Mouse (Mus musculus): ENCODE data around the gene Abr.

Abr gene

GRCm38 (mm10) chr11:76569436-76569835 is 52.7 kb downstream of the Abr start:
- no peak for DNase-seq (ENCODE audit: low spot score in 2 of 2)

GRCm38 (mm10) chr11:76566081-76566480 is 56.0 kb downstream of the Abr start:
- no peak for DNase-seq (ENCODE audit: low spot score in 2 of 2)

GRCm38 (mm10) chr11:76562584-76562983 is 59.5 kb downstream of the Abr start:
- DNase-seq (ENCODE audit: low spot score in 2 of 2): no peak

- DNase-seq (ENCODE audit: low spot score in 2 of 2): no peak
Measured at GRCm38 (mm10) chr11:76562165-76562564, 59.9 kb downstream of the Abr start.

DNA sequence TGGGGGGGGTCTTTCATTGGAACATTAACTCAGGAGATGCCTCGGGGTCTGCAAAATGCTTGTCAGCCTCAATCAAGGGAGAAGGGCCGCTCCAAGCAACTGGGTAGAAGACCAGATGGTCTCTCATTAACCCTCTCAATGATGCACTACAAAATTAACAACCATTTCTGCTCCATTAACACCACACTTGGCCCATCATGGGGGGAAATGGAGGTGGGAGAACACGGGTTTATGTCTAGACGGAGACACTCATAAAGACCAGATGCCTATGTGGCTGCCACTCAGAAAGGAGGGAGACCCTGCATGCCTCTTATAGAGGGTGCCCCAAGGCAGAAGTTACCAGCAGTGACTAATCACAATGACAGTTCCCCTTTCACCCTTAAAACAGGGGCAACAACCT is 64.3 kb downstream of the Abr start:
- DNase-seq (ENCODE audit: low spot score in 2 of 2): no peak

GRCm38 (mm10) chr11:76548153-76548721 is 73.9 kb downstream of the Abr start:
- DNase-seq (ENCODE audit: low spot score in 2 of 2): no peak

DNA sequence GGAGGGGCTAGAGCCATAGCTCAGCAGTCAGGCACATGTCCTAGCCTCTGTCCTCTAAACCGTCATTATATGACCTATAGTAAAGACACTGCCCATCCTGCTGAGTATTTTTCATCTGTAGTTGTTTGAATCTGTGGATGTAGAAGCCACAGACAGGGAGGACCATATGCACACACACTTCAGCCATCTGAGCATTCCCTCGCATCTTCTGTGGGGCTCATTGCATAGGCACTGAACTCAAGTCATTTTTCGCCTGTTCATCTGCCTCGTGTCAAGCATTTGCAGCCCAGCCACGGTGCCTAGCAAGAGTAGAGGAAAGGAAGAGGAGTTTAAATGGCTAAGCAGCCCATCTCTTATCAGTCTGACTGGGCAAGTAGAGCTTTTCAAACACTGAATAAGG is 74.7 kb downstream of the Abr start:
- no peak for DNase-seq (ENCODE audit: low spot score in 2 of 2)

DNA sequence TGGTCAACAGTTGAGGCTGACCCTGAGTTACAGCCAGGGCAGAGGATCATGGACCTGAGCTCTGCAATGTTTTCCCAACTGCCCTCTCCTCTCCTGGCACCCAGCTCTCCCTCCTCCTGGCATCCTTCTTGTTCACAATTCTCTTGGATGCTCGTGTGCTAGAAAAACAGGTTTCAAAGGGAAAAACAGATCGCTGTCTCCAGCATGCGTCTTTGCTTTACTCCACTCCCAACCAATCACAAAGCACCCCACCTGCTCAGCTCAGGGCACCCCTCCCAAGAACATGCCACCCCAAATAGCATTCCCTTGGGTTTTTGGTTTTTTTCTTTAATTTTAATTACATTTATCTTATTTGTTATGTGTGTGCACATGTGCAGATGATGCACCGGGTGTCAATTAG is 75.7 kb downstream of the Abr start:
- DNase-seq (ENCODE audit: low spot score in 2 of 2): no peak

DNA sequence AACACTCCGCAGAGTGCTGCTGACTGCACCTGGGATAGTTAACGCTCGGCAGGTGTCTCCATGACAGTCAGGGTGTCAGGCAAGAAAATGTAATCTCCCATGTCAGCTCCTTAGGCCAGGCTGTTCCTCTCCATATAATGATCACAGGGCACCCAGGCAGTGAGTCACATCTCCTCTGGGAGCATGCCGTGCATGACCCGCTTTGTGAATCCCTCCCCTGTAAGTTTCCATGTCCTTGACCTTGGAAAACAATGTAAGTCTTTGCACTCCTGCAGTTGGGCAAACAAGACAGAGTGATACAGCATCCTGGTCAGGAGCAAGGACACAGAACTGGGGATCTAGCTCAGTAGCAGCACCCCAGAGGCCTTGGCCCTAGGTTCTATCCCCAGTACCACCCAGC is 78.8 kb downstream of the Abr start:
- DNase-seq (ENCODE audit: low spot score in 2 of 2): no peak

- DNase-seq (ENCODE audit: low spot score in 2 of 2): peak in 1 of 2 experiments; percentile 80
Measured at GRCm38 (mm10) chr11:76540973-76541372, 81.1 kb downstream of the Abr start.

DNA sequence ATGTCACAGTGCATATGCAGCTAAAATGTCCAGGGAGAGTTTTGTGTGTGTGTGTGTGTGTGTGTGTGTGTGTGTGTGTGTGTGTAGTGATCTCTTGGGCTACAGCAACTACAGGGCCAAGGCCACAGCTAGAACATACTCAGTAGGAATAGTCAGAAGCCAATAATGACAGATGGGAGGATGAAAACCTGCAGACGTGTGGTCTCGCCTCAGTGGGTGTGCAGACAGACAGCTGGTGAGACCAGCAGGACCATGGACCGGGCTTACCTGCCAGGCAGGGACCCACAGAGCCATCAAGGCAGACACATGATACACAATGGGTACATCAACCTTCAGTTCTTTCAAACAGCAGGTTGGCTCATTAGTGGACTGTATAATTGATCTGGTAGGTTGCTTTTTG is 84.7 kb downstream of the Abr start:
- no peak for DNase-seq (ENCODE audit: low spot score in 2 of 2)

DNA sequence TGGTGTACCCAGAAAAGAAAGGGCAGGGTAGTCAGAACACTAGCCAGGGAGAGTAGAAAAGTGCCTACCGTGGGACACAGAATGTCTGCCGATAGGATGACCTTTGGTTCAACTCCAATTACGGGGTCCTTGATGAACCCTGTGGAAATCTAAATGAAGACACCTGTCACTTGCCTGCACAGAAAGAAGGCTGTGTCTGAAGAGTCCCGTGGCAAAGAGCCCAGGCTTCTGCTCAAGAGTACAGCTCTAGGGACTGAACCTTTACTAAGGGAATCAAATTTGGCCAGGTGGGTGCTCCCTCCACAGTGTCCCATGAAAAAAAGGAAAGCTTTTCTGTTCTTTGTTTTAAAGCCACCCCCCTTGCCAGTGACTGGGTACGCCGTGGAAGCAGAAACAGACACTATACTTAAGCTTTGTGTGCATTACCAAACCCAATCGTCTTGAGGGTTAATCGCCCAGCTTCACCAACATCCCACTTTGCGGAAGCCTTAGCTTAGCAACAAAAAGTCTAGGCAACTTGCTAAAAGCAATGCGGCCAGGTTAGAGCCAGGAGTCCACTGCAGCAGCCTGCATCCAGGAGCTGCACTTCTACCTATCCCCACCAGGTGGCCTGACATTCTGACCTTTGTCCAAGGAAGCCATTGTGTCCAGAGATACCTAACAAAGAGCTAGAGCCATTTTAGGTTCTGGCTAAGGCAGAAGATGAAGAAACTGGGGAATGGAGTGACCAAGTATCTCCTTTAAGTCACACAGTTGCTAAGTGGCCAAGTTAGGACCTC is 85.3 kb downstream of the Abr start:
- DNase-seq (ENCODE audit: low spot score in 2 of 2): no peak

GRCm38 (mm10) chr11:76532001-76532400 is 90.1 kb downstream of the Abr start:
- DNase-seq (ENCODE audit: low spot score in 2 of 2): no peak

DNA sequence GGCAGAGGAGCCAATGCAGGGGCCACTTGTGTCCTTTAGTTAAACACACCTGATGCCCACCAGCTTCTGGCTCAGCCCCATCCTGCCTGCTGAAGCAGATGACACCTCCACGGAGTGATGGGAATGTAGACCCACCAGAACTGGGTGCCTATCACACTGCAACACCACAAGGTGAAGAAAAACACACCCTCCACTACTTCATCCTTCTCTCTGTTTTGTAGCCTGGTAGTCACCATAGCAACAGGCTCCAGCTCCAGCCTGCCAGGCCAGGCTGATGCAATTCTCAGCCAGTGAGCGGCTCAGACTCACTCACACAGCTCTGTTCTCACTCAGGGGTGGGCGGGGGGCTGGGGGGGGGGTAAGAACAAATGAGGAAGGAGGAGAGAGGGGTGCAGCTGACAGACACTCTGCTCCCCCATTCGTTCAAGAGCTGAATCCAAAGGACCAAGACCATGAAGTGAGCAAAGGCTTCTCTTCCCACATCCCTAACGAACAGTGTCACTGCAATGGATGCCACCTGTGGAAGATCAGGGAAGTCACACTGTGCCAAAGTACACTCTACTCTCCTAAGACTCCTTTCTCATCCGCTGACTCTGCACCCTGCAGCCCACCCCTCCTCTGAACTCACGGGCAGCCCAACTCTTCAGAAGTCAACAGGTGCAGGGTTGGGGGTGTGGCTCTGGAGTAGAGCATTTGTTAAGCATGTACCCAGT is 91.0 kb downstream of the Abr start:
- no peak for DNase-seq (ENCODE audit: low spot score in 2 of 2)

DNA sequence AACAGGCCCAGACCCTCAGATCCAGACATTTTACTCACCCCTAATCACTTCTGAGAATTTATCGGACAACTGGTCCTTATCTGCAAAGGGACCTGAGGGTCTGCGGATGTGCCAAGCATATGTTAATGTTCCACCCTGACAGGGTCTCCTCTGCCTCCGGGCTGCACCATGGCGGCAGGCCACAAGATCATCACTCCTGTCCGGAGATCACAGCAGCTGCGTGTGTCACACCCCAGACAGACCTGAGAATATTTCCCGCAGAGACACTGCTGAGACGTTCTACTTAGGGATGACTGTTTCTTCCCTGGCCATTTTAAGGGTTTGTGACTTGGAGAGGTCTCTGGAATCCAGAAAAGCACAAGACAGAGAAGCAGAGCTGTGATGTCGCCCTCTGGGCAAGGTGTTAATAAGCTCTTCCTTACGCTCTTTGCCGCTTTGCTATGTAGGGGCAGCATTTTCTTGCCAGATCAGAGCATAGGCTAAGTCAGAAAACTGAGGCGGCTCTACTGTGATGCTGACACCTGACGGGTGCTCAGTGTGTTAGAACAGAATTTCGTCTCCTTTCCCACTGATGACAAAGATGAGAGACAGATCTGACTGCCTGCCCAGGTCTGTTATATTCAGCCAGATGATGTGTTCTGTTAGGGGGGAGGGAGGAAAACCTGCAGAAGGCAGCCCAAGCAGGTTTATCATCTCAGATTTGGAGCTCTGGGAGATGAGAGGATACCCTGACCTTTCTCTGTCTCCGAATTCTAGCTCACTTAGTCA is 91.8 kb downstream of the Abr start:
- DNase-seq (ENCODE audit: low spot score in 2 of 2): no peak

DNA sequence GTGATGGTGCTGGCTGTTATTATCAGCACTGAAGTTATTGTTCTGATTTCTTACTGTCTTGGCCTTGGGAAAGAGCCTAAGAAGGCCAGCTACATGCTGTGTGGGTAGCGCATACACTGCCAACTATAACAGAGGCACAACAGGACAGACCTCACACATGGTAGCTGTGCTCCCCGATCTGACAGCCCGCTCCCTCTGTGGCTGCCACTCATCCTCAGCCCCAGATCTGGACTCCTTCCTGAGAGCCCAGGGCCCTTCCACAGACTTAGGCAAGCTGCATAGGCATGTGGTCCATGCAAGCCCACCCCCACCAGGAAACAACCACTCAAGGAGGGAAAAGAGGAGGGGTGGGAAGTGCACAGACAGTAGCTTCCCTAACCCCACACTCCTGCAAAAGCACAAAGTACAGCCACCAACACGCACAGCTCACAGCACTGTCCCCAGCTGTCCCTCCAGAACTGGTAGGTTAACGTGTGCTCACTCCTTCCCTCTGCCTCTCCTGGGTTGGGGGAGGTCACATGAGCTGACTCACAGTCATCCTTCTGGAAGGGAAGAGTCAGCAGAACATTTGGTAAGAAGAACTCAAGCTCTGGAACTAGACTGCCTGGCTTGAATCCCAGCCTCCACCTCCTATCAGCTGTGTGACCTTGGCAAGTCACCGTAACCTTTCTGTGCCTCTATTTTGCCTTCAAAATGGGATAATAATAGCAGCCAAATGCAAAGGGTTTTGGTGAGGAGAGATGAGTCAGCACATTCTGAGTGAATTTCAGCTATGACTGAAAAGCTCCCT is 92.6 kb downstream of the Abr start:
- DNase-seq (ENCODE audit: low spot score in 2 of 2): no peak

- no peak for DNase-seq (ENCODE audit: low spot score in 2 of 2)
Measured at GRCm38 (mm10) chr11:76525646-76526351, 96.3 kb downstream of the Abr start.

DNA sequence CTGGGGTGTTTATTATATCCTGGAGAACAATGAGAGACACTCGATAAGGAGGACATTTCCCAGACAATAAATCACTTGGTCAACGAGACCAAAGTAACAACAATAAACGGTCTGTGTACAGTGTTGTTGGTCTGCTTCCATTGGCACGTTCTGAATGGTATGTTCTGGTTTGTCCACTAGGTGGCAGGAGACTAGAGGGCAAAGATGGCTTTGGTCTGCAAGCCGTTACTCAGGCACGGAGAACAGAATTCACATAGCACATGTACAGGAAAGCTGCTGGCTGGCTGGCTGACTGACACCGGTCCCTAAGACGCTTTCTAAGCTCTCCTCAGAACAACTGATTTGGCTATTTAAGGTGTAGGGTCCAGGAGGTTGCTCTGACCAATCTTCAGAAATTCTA is 97.2 kb downstream of the Abr start:
- peak in 1 of 2 experiments; percentile 69 for DNase-seq (ENCODE audit: low spot score in 2 of 2)

GRCm38 (mm10) chr11:76523356-76523755 is 98.8 kb downstream of the Abr start:
- no peak for DNase-seq (ENCODE audit: low spot score in 2 of 2)

GRCm38 (mm10) chr11:76520889-76521288 is 101.2 kb downstream of the Abr start:
- no peak for DNase-seq (ENCODE audit: low spot score in 2 of 2)

DNA sequence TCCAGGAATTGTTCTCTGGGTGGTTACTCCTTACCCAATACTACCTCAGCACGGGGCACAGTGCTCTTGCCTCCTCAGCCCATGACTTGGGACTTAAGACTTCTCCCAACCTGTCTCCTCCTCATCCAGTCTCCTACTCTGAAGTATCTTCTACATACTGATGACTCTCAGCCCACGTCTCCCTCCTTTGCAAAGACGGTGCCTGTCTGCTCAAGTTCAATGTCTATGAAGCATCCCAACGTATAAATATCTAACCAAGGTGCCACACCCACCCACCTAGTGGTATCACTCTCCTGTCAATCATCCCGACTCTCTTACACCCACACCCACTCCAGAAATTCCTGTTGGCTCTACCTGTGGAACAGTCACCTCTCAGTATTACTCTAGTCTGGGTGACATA is 103.5 kb downstream of the Abr start:
- DNase-seq (ENCODE audit: low spot score in 2 of 2): no peak
